Mouse (Mus musculus) lung, embryonic 15.5 days (tissue): Measurements from ENCODE around the gene Cryge. TPM values are rescaled to one million over a fixed set of nuclear protein-coding genes. Genes with fewer than 3 reads are reported as not detected.
"Not testable (repeated sequence)": the region's sequence is repeated elsewhere in the genome, so short reads cannot be mapped to it uniquely, and the experiment has no call there.

Experiments
- ATAC-seq: fragments of 200-750 bp; cut with Nextera tagmentation; 2 replicates; pipeline ENCODE4 v1.8.0; 2017; ENCODE audit warnings: moderate number of reproducible peaks, borderline replicate concordance; ENCODE audit not compliant: low FRiP score, low TSS enrichment; ENCODE audit errors: extremely low read depth
- H3K27ac ChIP-seq: fragments of 300-500 bp; sonication (generic); 2 replicates; pipeline ENCODE4 v1.5.1; 2015; ENCODE audit warnings: moderate library complexity, mild to moderate bottlenecking, inconsistent platforms
- H3K27me3 ChIP-seq: fragments of 300-500 bp; sonication (generic); 2 replicates; pipeline ENCODE4 v1.6.1; 2015; ENCODE audit warnings: inconsistent platforms
- H3K36me3 ChIP-seq: fragments of 300-500 bp; sonication (generic); 2 replicates; pipeline ENCODE4 v1.6.1; 2015; ENCODE audit warnings: inconsistent platforms
- H3K4me1 ChIP-seq: fragments of 300-500 bp; sonication (generic); 2 replicates; pipeline ENCODE4 v1.6.1; 2015; ENCODE audit warnings: inconsistent platforms
- H3K4me2 ChIP-seq: fragments of 300-500 bp; sonication (generic); 2 replicates; pipeline ENCODE4 v1.6.1; 2015; ENCODE audit warnings: inconsistent platforms, mild to moderate bottlenecking, moderate library complexity
- H3K4me3 ChIP-seq: fragments of 300-500 bp; sonication (generic); 2 replicates; pipeline ENCODE4 v1.5.1; 2015; ENCODE audit warnings: mild to moderate bottlenecking, inconsistent platforms
- H3K9ac ChIP-seq: fragments of 300-500 bp; sonication (generic); 2 replicates; pipeline ENCODE4 v1.6.1; 2015; ENCODE audit warnings: inconsistent platforms
- H3K9me3 ChIP-seq: fragments of 300-500 bp; sonication (generic); 2 replicates; pipeline ENCODE4 v1.6.1; 2016; ENCODE audit warnings: inconsistent platforms
- WGBS: fragments of 180-500 bp; shearing (Covaris S2); methylation state at CpG from one replicate; pipeline ENCODE4 v1.1.7; 2015; 5-methylcytosine and 5-hydroxymethylcytosine counted together
- polyA plus RNA-seq: library from polyadenylated mRNA; unstranded; fragments of >200 nt; fragmentation: Nextera tagmentation; extraction: Ambion mirVana; gene quantifications from 2 replicates; pipeline ENCODE4 v1.2.1, GENCODE M21; 2015

The Cryge gene
- not detected in 2 replicates for polyA plus RNA-seq

DNA sequence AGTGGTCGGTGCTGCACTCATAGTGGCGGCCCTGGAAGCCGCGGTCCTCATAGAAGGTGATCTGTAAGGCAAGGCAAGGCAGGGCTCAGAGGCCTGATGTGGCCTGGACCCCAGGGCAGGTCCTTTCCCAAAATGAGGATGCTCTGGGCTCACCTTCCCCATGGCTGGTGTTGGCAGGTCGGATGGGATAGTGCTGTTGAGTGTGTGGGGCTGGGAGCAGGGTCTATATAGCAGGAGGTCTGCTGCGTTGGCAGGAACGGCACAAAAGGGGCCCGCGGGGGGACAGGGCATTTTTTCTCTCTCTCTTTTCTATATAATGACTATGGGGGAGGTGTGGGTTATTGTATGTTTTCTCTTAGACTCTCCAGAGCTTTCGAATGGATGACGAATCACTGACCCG, at the start of gene Cryge:
Cryge (minus strand) TSS at position 198 of the 400 bp plus-strand sequence.
- not testable (repeated sequence) for ATAC-seq, H3K4me3 ChIP-seq, H3K36me3 ChIP-seq, H3K9me3 ChIP-seq, H3K4me1 ChIP-seq, H3K27ac ChIP-seq, H3K9ac ChIP-seq, H3K4me2 ChIP-seq, H3K27me3 ChIP-seq
- WGBS, result 52% methylated on average over 11 of the region's 12 CpGs

DNA sequence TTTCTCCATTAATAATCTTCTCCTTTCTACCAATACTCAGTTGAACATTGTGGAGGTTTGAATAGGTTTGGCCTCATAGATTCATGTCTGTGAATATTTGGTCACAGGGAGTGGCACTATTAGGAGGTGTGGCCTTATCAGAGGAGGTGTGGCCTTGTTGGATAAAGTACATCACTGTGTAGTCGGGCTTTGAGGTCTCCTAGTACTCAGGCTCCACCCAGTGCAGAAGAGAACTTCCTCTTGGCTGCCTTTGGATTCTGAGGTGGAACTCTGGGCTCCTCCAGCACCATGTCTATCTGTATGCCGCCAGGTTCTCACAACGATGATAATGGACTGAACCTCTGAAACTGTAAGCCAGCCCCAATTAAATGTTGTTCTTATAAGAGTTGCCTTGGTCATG, 46.0 kb upstream of the Cryge start:
- WGBS, result 71% methylated on average over 3 of the region's 3 CpGs
- H3K27me3 ChIP-seq, result no peaks in the 10 kb centered on the region
- no peak overlapping the region for H3K27ac ChIP-seq
- H3K9me3 ChIP-seq, result no peaks in the 10 kb centered on the region
- H3K4me2 ChIP-seq, result no peak overlapping the region
- H3K36me3 ChIP-seq, result no peaks in the 10 kb centered on the region
- ATAC-seq, result no peak
- no peak overlapping the region for H3K9ac ChIP-seq
- H3K4me1 ChIP-seq, result no peaks in the 10 kb centered on the region
- no peak overlapping the region for H3K4me3 ChIP-seq

DNA sequence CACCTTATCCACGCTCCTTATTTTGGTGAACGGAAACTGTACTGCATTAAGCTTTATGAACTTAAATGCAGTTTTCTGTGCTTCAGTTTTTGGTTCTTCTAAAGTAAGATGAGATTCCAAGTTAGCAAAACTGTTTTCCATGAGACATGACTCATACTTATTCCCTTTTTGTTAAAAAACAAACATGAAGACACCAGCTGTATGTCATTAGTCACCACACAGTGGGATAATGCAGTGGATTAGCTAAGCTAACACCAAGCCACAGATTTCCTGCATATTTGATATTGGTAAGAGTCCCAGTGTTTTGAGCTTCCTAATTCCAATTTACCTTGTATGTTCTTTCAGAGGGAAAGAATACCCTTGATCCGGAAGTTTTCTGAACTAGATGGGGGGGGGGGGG, 40.6 kb upstream of the Cryge start:
- Histone ChIP-seq H3K4me2 (no peak overlapping the region), H3K36me3 (no peaks in the 10 kb centered on the region)

DNA sequence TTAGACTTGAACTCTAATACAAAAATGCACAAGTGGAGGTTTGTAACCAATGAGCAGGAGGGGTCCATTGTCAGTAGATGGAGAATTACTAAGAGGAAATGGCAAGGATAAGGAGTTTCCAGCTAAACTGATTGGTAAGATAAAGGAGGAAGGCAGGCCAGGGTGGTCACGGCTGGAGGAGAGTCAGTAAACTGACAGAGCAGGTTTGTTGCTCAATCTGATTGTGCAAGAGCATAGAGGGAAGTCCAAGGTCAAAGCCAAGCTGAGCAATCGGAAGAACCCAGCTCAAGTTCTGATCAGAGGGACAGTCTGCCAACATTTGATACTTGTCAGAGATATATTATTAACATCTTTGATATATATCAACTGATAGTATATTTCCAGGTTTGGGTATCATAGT, 39.4 kb upstream of the Cryge start:
- H3K27ac ChIP-seq, result no peak overlapping the region
- 30% methylated on average over 2 of the region's 2 CpGs for WGBS
- H3K36me3 ChIP-seq, result no peaks in the 10 kb centered on the region
- no peaks in the 10 kb centered on the region for H3K9me3 ChIP-seq
- H3K9ac ChIP-seq, result no peak overlapping the region
- H3K4me1 ChIP-seq, result no peaks in the 10 kb centered on the region
- no peak overlapping the region for H3K4me2 ChIP-seq
- H3K4me3 ChIP-seq, result no peak overlapping the region
- ATAC-seq, result no peak
- H3K27me3 ChIP-seq, result no peaks in the 10 kb centered on the region

More for the DNA sequence above, 40.6 kb upstream of the Cryge start:
- no peak overlapping the region for H3K9ac ChIP-seq
- H3K27me3 ChIP-seq, result no peaks in the 10 kb centered on the region
- ATAC-seq, result no peak
- no peaks in the 10 kb centered on the region for H3K4me1 ChIP-seq
- no peak overlapping the region for H3K27ac ChIP-seq
- WGBS, result 91% methylated on average over 3 of the region's 3 CpGs
- H3K4me3 ChIP-seq, result no peak overlapping the region
- no peaks in the 10 kb centered on the region for H3K9me3 ChIP-seq

DNA sequence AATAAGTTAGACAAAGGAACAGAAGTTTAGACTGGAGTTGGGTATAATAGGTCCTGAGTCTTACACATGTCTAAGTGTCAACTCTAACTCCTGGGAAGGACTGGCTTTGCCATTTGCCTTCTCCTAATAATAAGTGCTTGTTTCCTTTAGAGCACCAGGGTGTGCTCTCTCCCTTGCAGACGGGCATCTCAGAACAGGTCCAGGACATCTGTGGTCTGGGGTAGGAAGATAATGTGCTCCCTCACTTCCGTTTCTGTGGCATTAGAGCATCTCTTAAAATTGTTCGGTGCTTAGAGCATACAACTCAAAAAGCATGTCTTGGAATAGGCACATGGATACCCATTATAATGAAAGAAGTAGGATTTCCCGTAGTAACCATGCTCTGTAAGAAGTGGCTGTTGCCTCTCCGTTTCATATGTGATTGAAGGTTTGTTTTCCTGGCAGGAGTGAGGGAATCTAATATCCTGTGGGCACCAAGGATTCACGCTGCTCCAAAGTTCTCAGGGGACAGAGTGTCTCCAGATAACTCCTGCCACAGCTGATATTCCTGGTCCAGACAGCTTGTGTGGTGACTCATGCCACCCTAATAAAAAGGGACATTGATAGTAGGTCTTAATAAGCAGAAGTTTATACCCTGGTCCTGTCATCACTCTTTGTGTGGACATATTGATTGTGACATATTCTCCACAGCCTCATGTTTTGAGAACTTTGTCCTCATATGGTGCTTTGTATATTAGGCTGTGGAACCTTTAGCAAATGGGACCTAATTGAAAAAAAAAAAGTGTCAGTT, 37.8 kb upstream of the Cryge start:
- Histone ChIP-seq H3K27me3 (no peaks in the 10 kb centered on the region), H3K36me3 (no peaks in the 10 kb centered on the region), H3K4me3 (no peak overlapping the region), H3K9me3 (no peaks in the 10 kb centered on the region), H3K27ac (no peak overlapping the region), H3K9ac (no peak overlapping the region), H3K4me2 (no peak overlapping the region), H3K4me1 (no peaks in the 10 kb centered on the region)
- WGBS, result 70% methylated on average over 6 of the region's 6 CpGs
- ATAC-seq, result no peak

DNA sequence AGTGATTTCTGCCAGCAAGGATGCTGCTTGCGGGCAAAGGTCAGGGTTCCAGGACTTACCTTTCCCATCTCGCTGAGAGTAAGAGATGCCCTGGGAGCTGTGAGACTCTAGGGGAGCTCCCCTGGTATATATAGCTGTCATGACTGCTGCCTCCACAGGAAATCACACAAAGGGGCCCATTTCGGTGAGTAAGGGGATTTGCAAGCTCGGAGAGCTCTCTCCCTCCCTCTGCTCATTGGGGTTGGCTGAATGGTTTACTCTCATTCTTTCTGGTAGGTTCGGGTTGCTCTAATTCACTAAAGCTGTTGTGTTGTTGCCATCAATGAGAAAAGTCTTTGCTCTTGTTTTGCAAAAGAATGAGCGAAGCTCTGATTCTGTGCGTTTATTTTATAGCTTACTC, 31.2 kb upstream of the Cryge start, which contains the start of gene Crygb:
Crygb (minus strand) TSS at position 101 of the 400 bp plus-strand sequence.
- no peak within 1 kb of the TSS for H3K9ac ChIP-seq
- H3K4me3 ChIP-seq, result no peak within 1 kb of the TSS
- no peak for ATAC-seq
- no peak within 1 kb of the TSS for H3K27ac ChIP-seq
- H3K9me3 ChIP-seq, result no peaks in the 10 kb centered on the region
- no peak within 1 kb of the TSS for H3K4me2 ChIP-seq
- no peaks in the 10 kb centered on the region for H3K36me3 ChIP-seq
- WGBS, result 37% methylated on average over 7 of the region's 7 CpGs
- H3K4me1 ChIP-seq, result no peaks in the 10 kb centered on the region
- H3K27me3 ChIP-seq, result no peaks in the 10 kb centered on the region

DNA sequence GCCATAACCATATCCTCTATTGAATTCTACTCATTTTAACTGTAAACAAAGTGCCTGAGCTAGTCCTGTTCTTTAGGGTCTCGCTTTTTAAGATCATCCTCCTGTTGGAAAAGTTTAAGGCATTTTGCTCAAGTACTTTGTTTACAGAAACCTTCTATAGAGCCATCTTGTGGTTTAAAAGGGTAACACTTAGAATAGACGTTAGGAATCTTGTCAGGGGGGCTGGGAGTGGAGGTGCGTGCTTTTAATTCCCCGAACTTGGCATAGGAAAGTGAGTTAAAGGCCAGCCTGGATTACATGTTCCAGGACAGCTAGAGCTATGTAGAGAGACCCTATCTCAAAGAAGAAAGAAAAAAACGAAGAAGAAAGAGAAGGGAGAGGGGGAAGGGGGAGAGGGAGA, 24.7 kb upstream of the Cryge start:
- Histone ChIP-seq H3K4me2 (no peak overlapping the region), H3K27me3 (no peaks in the 10 kb centered on the region), H3K9me3 (no peaks in the 10 kb centered on the region), H3K27ac (no peak overlapping the region), H3K4me1 (no peaks in the 10 kb centered on the region), H3K4me3 (no peak overlapping the region), H3K36me3 (no peaks in the 10 kb centered on the region), H3K9ac (no peak overlapping the region)
- ATAC-seq, result no peak
- 15% methylated on average over 5 of the region's 5 CpGs for WGBS

DNA sequence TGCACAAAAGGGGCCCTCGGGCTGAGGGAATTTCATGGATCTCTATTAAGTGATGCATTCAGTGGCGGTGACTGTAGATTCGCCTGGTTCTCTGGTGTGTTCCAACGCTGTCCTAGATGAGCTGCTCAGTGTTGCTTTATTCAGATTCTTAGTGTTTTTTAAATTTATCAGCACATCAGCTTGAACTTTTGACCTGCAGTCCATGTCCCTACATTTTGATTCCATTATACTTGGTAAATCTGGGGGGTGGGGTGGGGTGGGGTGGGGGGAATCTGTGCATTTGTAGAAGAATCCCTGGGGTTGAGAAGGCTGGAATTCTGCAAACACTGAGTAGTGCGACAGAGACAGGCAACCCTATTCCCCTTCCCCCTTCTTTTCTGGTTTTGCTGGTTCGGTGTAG, 22.6 kb upstream of the Cryge start, which contains the start of gene Crygc:
Crygc (minus strand) TSS at position 101 of the 400 bp plus-strand sequence.
- 69% methylated on average over 6 of the region's 6 CpGs for WGBS
- no peak for ATAC-seq

DNA sequence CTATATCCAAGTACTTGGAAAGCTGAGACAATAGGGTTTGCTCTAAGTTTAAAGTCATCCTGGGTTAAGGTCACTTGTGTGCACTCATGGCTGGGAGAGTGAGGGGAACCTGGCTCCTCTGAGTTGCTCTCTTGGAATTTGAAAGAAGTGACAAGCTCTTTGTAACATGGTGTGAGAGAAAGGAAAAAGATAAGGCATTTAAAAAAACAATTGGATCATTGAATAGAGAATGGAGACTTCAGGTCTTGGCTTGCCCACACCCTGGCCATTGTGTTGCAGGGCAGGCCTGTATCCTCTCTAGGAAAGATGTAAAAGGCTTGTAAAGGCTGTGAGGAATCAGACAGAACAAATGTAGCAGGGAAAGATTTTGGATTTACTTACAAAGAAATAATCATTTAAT, 16.9 kb upstream of the Cryge start:
- ATAC-seq, result no peak
- H3K27me3 ChIP-seq, result no peaks in the 10 kb centered on the region
- no peak overlapping the region for H3K4me2 ChIP-seq
- H3K27ac ChIP-seq, result no peak overlapping the region
- no peaks in the 10 kb centered on the region for H3K9me3 ChIP-seq
- no peak overlapping the region for H3K9ac ChIP-seq
- no peak overlapping the region for H3K4me3 ChIP-seq
- H3K36me3 ChIP-seq, result no peaks in the 10 kb centered on the region
- no peaks in the 10 kb centered on the region for H3K4me1 ChIP-seq

More for the DNA sequence above, 22.6 kb upstream of the Cryge start, which contains the start of gene Crygc:
- Histone ChIP-seq H3K4me2 (no peak within 1 kb of the TSS), H3K27ac (no peak within 1 kb of the TSS), H3K4me1 (no peaks in the 10 kb centered on the region), H3K27me3 (no peaks in the 10 kb centered on the region), H3K9ac (no peak within 1 kb of the TSS), H3K36me3 (no peaks in the 10 kb centered on the region), H3K4me3 (no peak within 1 kb of the TSS), H3K9me3 (no peaks in the 10 kb centered on the region)

DNA sequence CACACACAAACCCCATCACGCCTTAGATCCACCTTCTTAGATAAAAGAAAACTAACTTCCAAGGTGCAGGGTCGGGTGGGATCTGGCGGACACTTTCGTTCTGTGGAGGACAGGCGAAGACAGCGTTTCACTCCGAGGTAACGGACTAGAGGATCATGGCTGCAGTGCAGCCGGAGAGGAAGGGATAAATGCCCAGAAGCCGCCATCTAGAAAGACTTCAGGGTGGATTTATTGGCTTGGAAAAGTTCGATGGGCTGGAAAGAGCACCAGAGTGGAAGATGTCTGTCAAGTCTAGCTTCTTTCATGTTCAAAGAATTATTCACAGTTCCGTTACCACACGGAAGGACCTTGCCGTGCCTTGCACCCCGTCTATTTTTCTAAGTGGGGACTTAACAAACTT, 13.3 kb upstream of the Cryge start:
- Histone ChIP-seq H3K4me2 (no peak overlapping the region), H3K4me3 (no peak overlapping the region), H3K27me3 (no peaks in the 10 kb centered on the region), H3K36me3 (no peaks in the 10 kb centered on the region), H3K9ac (no peak overlapping the region), H3K9me3 (no peaks in the 10 kb centered on the region), H3K27ac (no peak overlapping the region), H3K4me1 (no peaks in the 10 kb centered on the region)
- no peak for ATAC-seq
- WGBS, result 78% methylated on average over 15 of the region's 15 CpGs

DNA sequence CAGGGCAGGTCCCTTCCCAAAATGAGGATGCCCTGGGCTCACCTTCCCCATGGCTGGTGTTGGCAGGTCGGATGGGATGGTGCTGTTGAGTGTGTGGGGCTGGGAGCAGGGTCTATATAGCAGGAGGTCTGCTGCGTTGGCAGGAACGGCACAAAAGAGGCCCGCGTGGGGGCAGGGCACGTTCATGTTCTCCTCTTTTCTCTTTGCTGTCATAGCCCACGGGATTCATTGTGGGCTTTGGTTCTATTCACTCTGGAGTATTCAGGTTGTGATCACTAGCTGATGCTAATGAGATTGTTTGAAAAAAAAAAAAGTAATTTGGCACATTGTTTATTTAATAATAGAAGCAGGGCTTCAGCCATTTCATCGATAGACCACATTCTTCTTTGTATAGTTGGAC, 12.4 kb upstream of the Cryge start, which contains the start of gene Crygd:
Crygd (minus strand) TSS at position 101 of the 400 bp plus-strand sequence.
- no peaks in the 10 kb centered on the region for H3K36me3 ChIP-seq
- H3K4me1 ChIP-seq, result no peaks in the 10 kb centered on the region
- no peaks in the 10 kb centered on the region for H3K27me3 ChIP-seq
- no peak within 1 kb of the TSS for H3K4me3 ChIP-seq
- H3K9ac ChIP-seq, result no peak within 1 kb of the TSS
- H3K27ac ChIP-seq, result no peak within 1 kb of the TSS
- no peak within 1 kb of the TSS for H3K4me2 ChIP-seq
- no peak for ATAC-seq
- WGBS, result 79% methylated on average over 8 of the region's 8 CpGs
- H3K9me3 ChIP-seq, result no peaks in the 10 kb centered on the region

DNA sequence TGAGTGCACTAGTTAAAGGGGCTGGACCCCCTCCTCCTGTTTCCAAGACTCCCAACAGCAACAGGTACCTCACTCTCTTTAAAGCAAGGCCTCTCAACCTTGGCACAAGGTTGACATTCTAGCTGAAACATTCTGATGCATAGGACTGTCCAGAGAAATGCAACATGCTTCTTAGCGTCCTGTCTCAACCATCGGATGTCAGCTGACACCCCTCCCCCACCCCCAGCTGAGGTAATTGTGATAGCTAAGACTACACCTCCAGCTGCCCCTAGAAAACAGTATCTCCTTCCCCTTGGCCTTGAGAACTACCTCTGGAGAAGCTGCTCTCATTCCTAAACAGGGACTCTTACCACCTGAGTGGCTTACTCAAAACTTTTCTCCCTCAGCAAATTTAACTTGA, 1.2 kb upstream of the Cryge start:
- ATAC-seq, result no peak
- Histone ChIP-seq H3K36me3 (no peaks in the 10 kb centered on the region), H3K9me3 (no peaks in the 10 kb centered on the region)

More for the DNA sequence above, 1.2 kb upstream of the Cryge start:
- no peak overlapping the region for H3K4me2 ChIP-seq
- no peak overlapping the region for H3K27ac ChIP-seq
- no peaks in the 10 kb centered on the region for H3K4me1 ChIP-seq
- H3K9ac ChIP-seq, result no peak overlapping the region
- H3K4me3 ChIP-seq, result no peak overlapping the region
- WGBS, result 25% methylated on average over 2 of the region's 2 CpGs
- no peaks in the 10 kb centered on the region for H3K27me3 ChIP-seq
